Mouse (Mus musculus) embryo, embryonic 11.5 days (tissue): ENCODE measurements at regions not wholly inside any gene's neighbourhood (a gene's known extent, or its start where the extent isn't known, plus 50 kb on each side); places are given as distances from the start of the nearest gene placed in this dataset.

ENCODE experiments used
- DNase-seq: peaks from one replicate; pipeline ENCODE4 v3.0.0-alpha.2; 2012; ENCODE audit warnings: low read depth, low spot score

GRCm38 (mm10) chr1:34739621-34740020 lies 103.2 kb downstream of the Fam168b start:
- no peak for DNase-seq

GRCm38 (mm10) chr1:34740891-34741290 lies 102.0 kb downstream of the Fam168b start:
- no peak for DNase-seq

- DNase-seq, result no peak
These were observed 100.6 kb downstream of the Fam168b start for GRCm38 (mm10) chr1:34742234-34742633.

- no peak for DNase-seq
These were observed 97.0 kb downstream of the Fam168b start for GRCm38 (mm10) chr1:34745881-34746280.

- DNase-seq, result no peak
These were observed 93.5 kb downstream of the Fam168b start for GRCm38 (mm10) chr1:34749161-34750040.

GRCm38 (mm10) chr1:34750061-34751054 lies 92.5 kb downstream of the Fam168b start:
- DNase-seq, result no peak

- no peak for DNase-seq
These were observed 91.7 kb downstream of the Fam168b start for GRCm38 (mm10) chr1:34751128-34751527.

- no peak for DNase-seq
These were observed 89.3 kb downstream of the Fam168b start for GRCm38 (mm10) chr1:34753581-34753980.

GRCm38 (mm10) chr1:34760547-34760946 lies 82.3 kb downstream of the Fam168b start:
- DNase-seq, result no peak

- DNase-seq, result no peak
These were observed 81.4 kb downstream of the Fam168b start for GRCm38 (mm10) chr1:34761436-34761835.

GRCm38 (mm10) chr1:34761870-34762269 lies 81.0 kb downstream of the Fam168b start:
- no peak for DNase-seq
